Mouse (Mus musculus) heart, postnatal 0 days (tissue): ENCODE results near the gene Tbx18.

Source experiments
- CTCF ChIP-seq: IDR thresholded peaks from 2 replicates; pipeline ENCODE4 v1.5.1; 2016; ENCODE audit warnings: antibody characterized with exemption, control low read depth, low read depth
- EP300 ChIP-seq: IDR thresholded peaks from 2 replicates; pipeline ENCODE4 v1.6.1; 2016; ENCODE audit warnings: antibody characterized with exemption, low read depth

DNA sequence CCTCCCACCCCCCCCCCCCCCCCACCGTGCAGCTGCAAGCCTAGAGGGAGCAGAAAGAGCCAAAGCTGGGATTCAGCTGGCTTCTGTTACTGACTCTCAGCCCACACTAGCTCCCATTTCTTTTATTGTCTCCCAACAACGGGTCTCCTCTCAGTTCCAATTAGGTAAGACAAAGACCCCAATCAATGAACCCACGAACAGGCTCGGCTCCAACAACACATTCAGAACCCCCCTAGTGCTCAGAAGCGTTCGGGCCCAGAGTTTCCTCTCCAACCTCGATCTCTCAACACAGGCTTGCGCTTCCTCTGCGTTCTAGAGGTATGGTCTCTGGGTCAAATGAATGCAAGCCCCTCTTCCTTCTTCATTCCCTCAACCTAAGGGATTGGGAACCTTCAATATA lies 4.0 kb upstream of the Tbx18 start:
- TF ChIP-seq CTCF (no peak), EP300 (no peak)
